Mouse (Mus musculus): ENCODE data around the gene Clrn2. TPM values are rescaled to one million over a fixed set of nuclear protein-coding genes. Genes with fewer than 3 reads are reported as not detected.
A peak's percentile ranks its signal among the peaks of the same experiment; 100 is the strongest.

Clrn2 gene
- polyA plus RNA-seq, 1 experiment from 2014 or later: not detected

DNA sequence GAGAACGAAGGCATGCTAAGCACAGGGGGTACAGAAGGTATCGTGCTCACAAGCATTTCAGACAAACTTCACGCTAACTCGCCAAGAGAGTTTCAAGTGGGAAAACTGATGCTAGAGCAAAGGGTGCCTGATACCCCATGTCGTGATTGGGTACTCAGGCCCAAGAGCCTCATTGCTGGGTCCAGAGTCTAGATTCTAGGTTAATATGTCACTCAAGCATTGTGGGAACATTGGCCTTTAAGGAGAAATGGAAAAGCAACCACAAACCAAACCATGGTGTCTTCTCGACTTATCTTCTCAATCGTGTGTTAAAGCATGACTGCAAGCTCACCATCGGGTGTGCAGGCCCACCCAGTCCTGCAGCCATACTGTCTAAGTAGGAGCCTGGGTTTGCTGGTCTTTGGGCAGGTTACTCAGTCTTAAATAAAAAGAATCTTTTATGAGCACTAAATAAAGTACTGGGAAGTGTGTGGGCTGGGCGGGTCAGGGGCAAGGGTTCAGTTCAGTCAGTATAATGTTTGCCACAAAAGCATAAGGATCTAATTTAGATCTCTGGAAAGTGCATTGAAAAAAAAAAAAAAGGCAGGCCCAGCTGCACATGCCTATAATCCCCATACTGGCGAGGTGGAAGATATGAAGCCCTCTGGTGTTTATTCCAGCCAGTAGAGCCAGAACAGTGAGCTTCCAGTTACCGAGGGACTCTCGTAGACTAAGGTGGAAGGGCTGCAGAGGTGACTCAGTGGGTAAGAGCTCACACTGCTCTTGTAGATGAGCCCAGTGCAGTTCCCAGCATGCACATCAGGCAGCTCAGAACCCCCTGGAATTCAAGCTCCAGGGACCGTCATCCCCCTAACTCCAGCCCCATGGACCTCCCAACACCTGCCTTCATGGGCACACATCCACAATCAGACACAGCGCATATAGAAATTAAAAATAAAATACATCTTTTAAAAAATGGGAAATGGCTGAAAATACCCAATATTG lies 17.3 kb upstream of the Clrn2 start:
- Histone ChIP-seq H3K4me1 (replicated peaks) (peaks cover 6% of the 10 kb centered on the region; the same call in 1 of the 2 replicates), H3K4me2 (no peak overlapping the region), H3K36me3 (peaks cover 49% of the 10 kb centered on the region), H3K9ac (no peak overlapping the region), H3K4me3 (no peak overlapping the region), H3K9me3 (replicated peaks) (no peaks in the 10 kb centered on the region), H3K27ac (ENCODE audit: poor library complexity, severe bottlenecking) (no peak overlapping the region), H3K27me3 (replicated peaks) (peaks cover 5% of the 10 kb centered on the region; the same call in 1 of the 2 replicates)
- 85% methylated on average over 14 of the region's 14 CpGs for WGBS
- ATAC-seq (ENCODE audit: insufficient number of reproducible peaks, low FRiP score): no peak

DNA sequence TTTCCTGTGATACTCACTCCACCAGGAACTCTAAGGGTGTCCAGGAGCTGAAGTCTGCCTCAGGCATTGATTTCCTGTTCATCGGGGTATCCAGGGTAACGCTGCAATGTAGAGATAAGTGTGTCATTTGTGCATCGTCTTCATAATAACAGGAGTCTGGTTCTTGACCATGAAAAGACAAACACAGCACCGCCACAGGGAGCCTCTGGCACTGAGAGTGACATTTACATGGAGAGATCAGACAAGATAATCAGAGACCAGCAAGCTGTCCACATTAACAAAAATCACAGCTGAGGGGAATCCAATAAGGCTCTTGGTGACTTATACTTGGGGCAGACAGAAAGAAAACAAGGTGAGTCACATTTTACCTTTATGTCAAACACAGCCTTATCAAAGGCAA lies 15.7 kb upstream of the Clrn2 start:
- WGBS: 69% methylated on average over 4 of the region's 4 CpGs
- no peak for ATAC-seq (ENCODE audit: insufficient number of reproducible peaks, low FRiP score)
- Histone ChIP-seq H3K4me3 (no peak overlapping the region), H3K9me3 (replicated peaks) (no peaks in the 10 kb centered on the region), H3K27me3 (replicated peaks) (peaks cover 5% of the 10 kb centered on the region; the same call in 1 of the 2 replicates), H3K27ac (ENCODE audit: poor library complexity, severe bottlenecking) (no peak overlapping the region), H3K36me3 (peaks cover 42% of the 10 kb centered on the region), H3K9ac (no peak overlapping the region), H3K4me2 (no peak overlapping the region), H3K4me1 (replicated peaks) (peaks cover 6% of the 10 kb centered on the region; the same call in 1 of the 2 replicates)

DNA sequence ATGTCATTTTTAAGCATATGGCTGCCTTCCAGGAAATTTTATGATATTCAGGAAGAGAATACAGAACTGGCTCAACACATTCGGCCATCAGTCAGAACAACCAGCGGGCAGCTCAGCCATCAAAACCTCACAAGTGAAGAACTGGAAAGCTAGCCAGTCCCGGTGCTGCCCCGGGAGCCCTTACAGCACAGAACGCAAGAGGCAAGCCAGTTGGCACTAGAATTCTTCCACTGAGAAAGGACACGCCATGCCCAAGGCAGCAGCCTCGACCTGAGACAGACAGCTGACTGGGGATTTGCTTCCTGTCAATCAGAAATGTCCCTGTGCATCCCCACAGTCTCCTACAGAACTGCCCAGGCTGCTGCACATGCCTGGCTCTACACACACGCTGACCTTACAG lies 15.2 kb upstream of the Clrn2 start:
- ATAC-seq (ENCODE audit: insufficient number of reproducible peaks, low FRiP score): no peak
- Histone ChIP-seq H3K4me2 (no peak overlapping the region), H3K4me3 (no peak overlapping the region), H3K4me1 (replicated peaks) (peaks cover 6% of the 10 kb centered on the region; the same call in 1 of the 2 replicates), H3K9ac (no peak overlapping the region), H3K27ac (ENCODE audit: poor library complexity, severe bottlenecking) (no peak overlapping the region), H3K27me3 (replicated peaks) (peaks cover 5% of the 10 kb centered on the region; the same call in 1 of the 2 replicates), H3K9me3 (replicated peaks) (no peaks in the 10 kb centered on the region), H3K36me3 (peaks cover 40% of the 10 kb centered on the region)
- 80% methylated on average over 8 of the region's 8 CpGs for WGBS

DNA sequence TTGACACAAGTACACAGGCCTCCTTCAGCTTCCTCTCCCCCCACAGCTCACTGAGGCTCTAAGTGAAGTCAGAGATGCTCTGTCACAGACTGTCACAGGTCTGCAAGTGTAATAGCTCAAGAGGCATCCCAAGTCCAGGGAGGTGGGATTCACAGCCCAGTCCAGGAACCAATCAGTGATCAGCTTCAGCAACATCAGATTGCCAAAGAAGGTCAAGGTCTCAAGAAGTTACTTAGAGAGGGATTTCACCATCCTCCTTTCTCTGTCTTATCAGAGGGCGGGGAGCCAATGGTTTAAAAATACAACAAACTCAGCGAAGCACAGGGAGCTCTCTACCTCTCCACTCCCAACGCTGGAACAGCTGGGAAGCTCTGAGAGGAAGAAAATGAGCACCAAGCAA lies 12.4 kb upstream of the Clrn2 start:
- 33% methylated on average over 3 of the region's 3 CpGs for WGBS
- peaks cover 42% of the 10 kb centered on the region for H3K36me3 ChIP-seq
- H3K9ac ChIP-seq: no peak overlapping the region
- no peak overlapping the region for H3K4me2 ChIP-seq
- no peaks in the 10 kb centered on the region for H3K9me3 ChIP-seq (replicated peaks)
- H3K27me3 ChIP-seq (replicated peaks): peaks cover 5% of the 10 kb centered on the region; the same call in 1 of the 2 replicates
- H3K27ac ChIP-seq (ENCODE audit: poor library complexity, severe bottlenecking): no peak overlapping the region
- no peak overlapping the region for H3K4me3 ChIP-seq
- peaks cover 6% of the 10 kb centered on the region; the same call in 1 of the 2 replicates for H3K4me1 ChIP-seq (replicated peaks)
- ATAC-seq (ENCODE audit: insufficient number of reproducible peaks, low FRiP score): no peak

DNA sequence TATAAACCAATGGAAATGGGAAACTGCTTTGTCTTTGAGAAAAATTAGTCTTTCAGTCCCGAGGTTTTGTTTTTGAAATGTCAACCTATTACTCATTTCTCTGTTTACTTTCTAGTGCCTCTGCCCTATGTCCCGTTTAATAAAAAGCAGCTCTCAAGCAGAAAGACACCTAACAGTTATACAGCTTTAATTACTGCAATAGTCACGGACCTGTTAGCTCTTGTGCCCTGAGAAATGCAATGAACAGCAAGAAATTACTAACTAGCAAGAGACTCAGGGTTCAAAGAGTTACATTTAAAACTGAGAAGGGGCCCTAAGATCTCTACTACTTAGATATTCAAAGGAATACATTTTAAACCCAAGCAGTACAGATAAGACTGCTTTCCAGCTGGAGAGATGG lies 11.8 kb upstream of the Clrn2 start:
- H3K4me2 ChIP-seq: no peak overlapping the region
- no peak for ATAC-seq (ENCODE audit: insufficient number of reproducible peaks, low FRiP score)
- no peak overlapping the region for H3K4me3 ChIP-seq
- H3K27ac ChIP-seq (ENCODE audit: poor library complexity, severe bottlenecking): no peak overlapping the region
- peaks cover 5% of the 10 kb centered on the region; the same call in 1 of the 2 replicates for H3K27me3 ChIP-seq (replicated peaks)
- H3K4me1 ChIP-seq (replicated peaks): peaks cover 6% of the 10 kb centered on the region; the same call in 1 of the 2 replicates
- H3K9me3 ChIP-seq (replicated peaks): no peaks in the 10 kb centered on the region
- H3K36me3 ChIP-seq: peaks cover 41% of the 10 kb centered on the region
- no peak overlapping the region for H3K9ac ChIP-seq
- 84% methylated on average over 3 of the region's 3 CpGs for WGBS

DNA sequence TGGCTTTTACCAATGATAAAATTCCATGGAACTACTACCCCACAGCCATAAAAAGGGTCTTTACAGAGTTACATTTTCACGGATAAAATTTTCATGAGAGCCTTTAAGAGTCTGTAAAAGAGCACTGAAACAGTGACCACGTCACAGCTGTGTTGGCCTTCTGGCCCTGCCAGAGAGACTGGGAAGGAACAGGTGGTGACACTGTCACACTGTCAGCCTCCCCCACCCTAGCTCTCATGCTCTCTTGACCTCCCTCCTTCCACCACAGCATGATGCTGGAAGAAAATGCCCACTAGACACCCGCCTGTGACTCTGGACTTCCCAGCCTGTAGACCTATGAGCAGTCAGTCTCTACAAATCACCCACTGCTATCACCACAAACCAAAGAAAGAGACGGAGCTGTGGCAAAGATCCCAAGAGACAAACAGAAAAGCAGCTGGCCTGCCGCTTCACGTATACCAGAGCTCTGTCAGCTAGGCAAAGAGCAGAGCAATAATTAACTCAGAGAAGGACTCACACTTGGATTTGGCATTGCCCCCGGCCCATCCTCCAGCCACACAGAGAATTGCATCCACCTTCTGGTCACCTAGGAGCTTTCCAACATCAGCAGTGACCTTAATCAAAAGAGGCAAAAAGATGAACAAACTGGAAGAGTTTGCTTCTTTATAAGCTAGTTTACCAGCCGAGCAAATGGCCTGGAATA lies 9.3 kb upstream of the Clrn2 start:
- ATAC-seq (ENCODE audit: insufficient number of reproducible peaks, low FRiP score): no peak
- 83% methylated on average over 8 of the region's 8 CpGs for WGBS
- Histone ChIP-seq H3K4me3 (no peak overlapping the region), H3K27me3 (replicated peaks) (no peaks in the 10 kb centered on the region), H3K36me3 (peaks cover 29% of the 10 kb centered on the region), H3K4me1 (replicated peaks) (peaks cover 9% of the 10 kb centered on the region), H3K9ac (no peak overlapping the region), H3K9me3 (replicated peaks) (no peaks in the 10 kb centered on the region), H3K27ac (ENCODE audit: poor library complexity, severe bottlenecking) (no peak overlapping the region), H3K4me2 (no peak overlapping the region)

DNA sequence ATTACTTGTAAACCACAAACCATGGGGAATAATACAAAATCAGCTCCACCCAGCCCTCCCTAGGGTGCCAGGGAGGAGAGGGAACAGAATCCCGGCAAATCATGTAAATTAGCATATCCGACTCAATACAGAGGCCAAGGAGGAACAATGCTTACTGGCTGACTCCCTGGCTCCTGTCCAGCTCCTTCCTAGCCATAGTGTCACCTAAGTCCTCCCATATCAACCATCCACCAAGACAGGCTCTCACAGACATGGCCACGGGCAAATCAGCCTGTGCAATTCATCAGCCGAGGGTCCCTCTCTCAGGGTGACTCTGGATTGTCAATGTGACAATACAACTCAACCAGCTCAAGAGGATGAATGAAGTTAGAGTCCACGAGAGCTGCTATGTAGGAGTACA lies 4.9 kb upstream of the Clrn2 start:
- 46% methylated on average over 5 of the region's 5 CpGs for WGBS
- Histone ChIP-seq H3K4me3 (peak overlapping the region; percentile 67), H3K4me2 (peak overlapping the region; percentile 87), H3K9me3 (replicated peaks) (no peaks in the 10 kb centered on the region), H3K4me1 (replicated peaks) (peaks cover 10% of the 10 kb centered on the region), H3K36me3 (peaks cover 15% of the 10 kb centered on the region), H3K27me3 (replicated peaks) (0 out of 2 replicates have a peak, but pooled peaks cover 6% of the 10 kb centered on the region), H3K27ac (ENCODE audit: poor library complexity, severe bottlenecking) (no peak overlapping the region), H3K9ac (0 out of 2 replicates have a peak overlapping the region, but pooled peaks have one; percentile 81)
- no peak for ATAC-seq (ENCODE audit: insufficient number of reproducible peaks, low FRiP score)

DNA sequence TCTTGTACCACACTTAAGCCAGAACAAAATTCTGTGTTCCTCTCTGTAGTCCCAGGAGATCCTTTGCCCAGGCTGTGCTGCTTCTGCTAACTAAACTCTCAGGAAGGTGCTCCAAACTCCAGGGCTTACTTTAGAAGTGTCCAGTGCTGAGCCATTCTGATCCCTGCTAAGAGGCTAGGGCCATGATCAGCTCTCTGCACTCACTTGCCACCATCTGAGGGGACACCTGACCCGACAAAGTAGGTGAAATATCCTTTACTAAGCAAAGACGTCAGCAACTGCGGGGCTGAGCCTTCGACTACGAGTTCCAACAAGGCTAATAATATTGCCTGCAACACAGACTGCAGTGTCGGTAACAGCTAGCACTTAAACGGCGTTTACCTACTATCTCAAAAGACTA lies 4.3 kb upstream of the Clrn2 start:
- 1% methylated on average over 8 of the region's 8 CpGs for WGBS
- peak overlapping the region; percentile 87 for H3K4me2 ChIP-seq
- H3K9me3 ChIP-seq (replicated peaks): no peaks in the 10 kb centered on the region
- H3K36me3 ChIP-seq: peaks cover 10% of the 10 kb centered on the region
- peak overlapping the region; percentile 81; the same call in 1 of the 2 replicates for H3K9ac ChIP-seq
- peaks cover 10% of the 10 kb centered on the region for H3K4me1 ChIP-seq (replicated peaks)
- no peak for ATAC-seq (ENCODE audit: insufficient number of reproducible peaks, low FRiP score)
- no peak overlapping the region for H3K27ac ChIP-seq (ENCODE audit: poor library complexity, severe bottlenecking)
- H3K27me3 ChIP-seq (replicated peaks): peaks cover 8% of the 10 kb centered on the region; the same call in 1 of the 2 replicates
- H3K4me3 ChIP-seq: peak overlapping the region; percentile 67

DNA sequence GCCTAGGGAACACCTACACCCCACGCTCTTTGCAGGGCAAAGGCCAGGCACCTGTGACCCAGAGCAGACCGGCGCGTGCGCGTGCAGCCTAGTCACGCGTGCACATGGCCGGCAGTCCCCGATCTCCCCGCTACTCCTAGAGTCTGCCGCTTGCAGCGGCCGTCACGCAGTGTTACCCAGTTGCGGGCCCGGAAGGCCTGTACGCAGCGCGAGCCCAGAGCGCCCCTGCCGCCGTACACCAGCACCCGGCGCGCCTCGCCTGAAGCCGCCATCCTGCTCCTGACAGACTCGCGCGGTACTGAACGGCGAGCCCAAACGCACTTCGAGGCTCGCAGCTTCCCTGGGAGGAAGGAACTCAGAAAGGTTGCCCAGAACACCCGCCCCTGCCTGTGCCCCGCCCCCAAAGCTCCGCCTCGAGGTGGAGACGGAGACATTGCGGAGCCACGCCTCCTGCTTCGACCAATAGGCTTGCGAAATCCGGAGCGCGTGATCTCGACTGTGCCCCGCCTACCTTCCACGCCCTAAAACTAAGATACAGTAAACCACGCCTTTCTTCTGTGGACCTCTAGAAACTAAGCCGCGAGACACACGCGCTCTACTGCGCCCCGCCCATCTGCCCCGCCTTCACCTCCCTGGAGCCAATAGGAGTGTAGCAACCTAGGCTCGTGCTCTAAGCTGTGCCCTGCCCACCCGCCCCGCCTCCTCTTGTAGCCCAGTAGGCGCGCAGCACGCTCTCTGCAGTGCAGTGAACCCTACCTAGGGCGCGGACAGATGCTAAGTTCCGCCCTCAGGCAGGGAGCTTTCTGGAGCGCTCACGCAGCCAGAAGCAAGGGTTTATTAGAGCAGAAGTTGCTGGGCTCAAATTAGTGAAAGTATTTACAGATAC lies 3.5 kb upstream of the Clrn2 start, which contains the start of gene Qdpr:
TSS of gene Qdpr (minus strand) at position 406 of the 886 bp plus-strand sequence.
- peak within 1 kb of the TSS; percentile 75 for H3K27ac ChIP-seq (ENCODE audit: poor library complexity, severe bottlenecking)
- no peaks in the 10 kb centered on the region for H3K9me3 ChIP-seq (replicated peaks)
- H3K9ac ChIP-seq: peak within 1 kb of the TSS; percentile 81
- peak within 1 kb of the TSS; percentile 67 for H3K4me3 ChIP-seq
- peaks cover 10% of the 10 kb centered on the region for H3K4me1 ChIP-seq (replicated peaks)
- WGBS: under 1% methylated on average over 69 of the region's 70 CpGs
- H3K4me2 ChIP-seq: peak within 1 kb of the TSS; percentile 87
- H3K27me3 ChIP-seq (replicated peaks): peaks cover 10% of the 10 kb centered on the region; the same call in 1 of the 2 replicates
- peaks cover 5% of the 10 kb centered on the region for H3K36me3 ChIP-seq
- peak; percentile 100 for ATAC-seq (ENCODE audit: insufficient number of reproducible peaks, low FRiP score)

DNA sequence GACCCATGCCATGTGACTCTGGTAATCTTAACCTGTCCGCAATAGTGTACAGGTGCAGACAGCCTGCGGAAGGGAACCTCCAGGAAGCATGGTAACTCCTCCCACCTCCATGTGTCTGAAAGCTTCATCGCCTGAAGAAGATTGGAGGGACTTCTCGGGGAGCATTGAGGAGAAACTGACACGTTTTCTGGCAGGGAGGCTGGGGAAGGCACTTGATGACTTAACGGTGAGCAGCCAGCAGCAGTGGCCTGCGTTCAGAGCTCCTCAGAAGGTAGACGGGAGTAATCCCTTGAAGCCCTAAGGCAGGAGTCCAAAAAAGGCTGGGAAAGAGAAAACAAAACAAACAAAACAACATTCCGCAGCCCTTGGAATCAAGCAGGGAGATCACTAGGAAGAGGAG lies 905 bp downstream of the Clrn2 start:
- Histone ChIP-seq H3K4me1 (replicated peaks) (no peaks in the 10 kb centered on the region), H3K9me3 (replicated peaks) (no peaks in the 10 kb centered on the region), H3K27me3 (replicated peaks) (peaks cover 10% of the 10 kb centered on the region; the same call in 1 of the 2 replicates), H3K4me3 (no peak overlapping the region), H3K36me3 (no peaks in the 10 kb centered on the region), H3K27ac (ENCODE audit: poor library complexity, severe bottlenecking) (no peak overlapping the region), H3K9ac (no peak overlapping the region), H3K4me2 (no peak overlapping the region)
- ATAC-seq (ENCODE audit: insufficient number of reproducible peaks, low FRiP score): no peak
- 37% methylated on average over 9 of the region's 9 CpGs for WGBS
